Comparison of ENCODE assay signal across 19 mouse cellular contexts in genomic region chr4:132397120-132397519, GRCm38 (mm10). TPM values are rescaled to one million over a fixed set of nuclear protein-coding genes. Genes with fewer than 3 reads are reported as not detected.
DNase-seq lines count a peak whose midpoint lies in the region; ATAC-seq and TF ChIP-seq lines count a peak whose summit lies in the region.
"Had no signal": no experiment of that assay in that cellular context is flagged by ENCODE, and none has a peak within 500 bp of the region (broad histone marks: within the 10 kb centered on the region; RNA-seq: fewer than 3 reads in every experiment).

No protein-coding gene starts in this region.

- WGBS in heart, embryonic 16.5 days, result 51% methylated on average over 3 of the region's 3 CpGs
- 57% methylated on average over 3 of the region's 3 CpGs for whole genome bisulfite sequencing in lung, postnatal 0 days
- 88% methylated on average over 3 of the region's 3 CpGs for WGBS in limb, embryonic 14.5 days

- TF ChIP-seq POLR2A in limb, embryonic 14.5 days (IDR thresholded peaks at IDR 0.05; ENCODE audit: borderline replicate concordance, extremely low read depth, insufficient read depth, insufficient read length), result no peak
- TF ChIP-seq POLR2A in myocyte (IDR thresholded peaks at IDR 0.05; ENCODE audit: insufficient read length, low read depth), result no peak

- no peak for ATAC-seq in heart, embryonic 16.5 days (replicated peaks; ENCODE audit: extremely low read depth, insufficient read depth, low FRiP score)
- no peak for ATAC-seq in lung, postnatal 0 days
- no peak for ATAC-seq in limb, embryonic 14.5 days (ENCODE audit: low FRiP score, low read depth)
- ATAC-seq in cerebellum, adult (ENCODE audit: insufficient number of reproducible peaks, low FRiP score, low TSS enrichment), result no peak
- ATAC-seq: forebrain, embryonic 16.5 days; hindbrain, postnatal 0 days; midbrain, embryonic 15.5 days had no signal

- peak overlapping the region; percentile 56 for H3K4me3 ChIP-seq in heart, embryonic 16.5 days (ENCODE audit: low read length)
- peak overlapping the region; percentile 41; the same call in 1 of the 2 replicates for H3K4me3 ChIP-seq in lung, postnatal 0 days (ENCODE audit: low read depth, low read length)
- no peak overlapping the region for H3K4me3 ChIP-seq in limb, embryonic 14.5 days (replicated peaks; ENCODE audit: low read length)
- H3K4me3 ChIP-seq in myocyte, result peak overlapping the region; percentile 54
- H3K4me3 ChIP-seq: midbrain, embryonic 15.5 days; neural tube, embryonic 12.5 days had no signal

- H3K79me2 ChIP-seq in myocyte (ENCODE audit: control insufficient read depth, insufficient read depth), result peaks cover 88% of the 10 kb centered on the region

- TF ChIP-seq CTCF in lung, postnatal 0 days (IDR thresholded peaks at IDR 0.05), result no peak

- peaks cover 19% of the 10 kb centered on the region for H3K4me1 ChIP-seq in heart, embryonic 16.5 days (ENCODE audit: control insufficient read depth, insufficient read depth, low read length)
- H3K4me1 ChIP-seq in lung, postnatal 0 days (ENCODE audit: insufficient read depth, low read depth, low read length), result 0 out of 2 replicates have a peak, but pooled peaks cover 4% of the 10 kb centered on the region
- H3K4me1 ChIP-seq in limb, embryonic 14.5 days (ENCODE audit: control insufficient read depth, insufficient read depth, low read length), result peaks cover 14% of the 10 kb centered on the region
- H3K4me1 ChIP-seq: midbrain, embryonic 15.5 days had no signal

- H3ac ChIP-seq in myocyte (ENCODE audit: control insufficient read depth, insufficient read length), result no peak overlapping the region

- H3K27ac ChIP-seq in heart, embryonic 16.5 days (ENCODE audit: low read length), result peak overlapping the region; percentile 33; the same call in 1 of the 2 replicates
- peak overlapping the region; percentile 77; the same call in 1 of the 2 replicates for H3K27ac ChIP-seq in lung, postnatal 0 days (ENCODE audit: low read length)
- no peak overlapping the region for H3K27ac ChIP-seq in limb, embryonic 14.5 days (replicated peaks; ENCODE audit: low read depth, low read length)
- H3K27ac ChIP-seq: hindbrain, postnatal 0 days; midbrain, embryonic 15.5 days; neural tube, embryonic 12.5 days had no signal

- peak overlapping the region; percentile 11; the same call in 1 of the 2 replicates for H3K9ac ChIP-seq in heart, embryonic 16.5 days (ENCODE audit: low read length)
- H3K9ac ChIP-seq in lung, postnatal 0 days (replicated peaks; ENCODE audit: low read depth), result no peak overlapping the region
- H3K9ac ChIP-seq in limb, embryonic 14.5 days (ENCODE audit: low read depth, low read length, severe bottlenecking), result no peak overlapping the region
- H3K9ac ChIP-seq: limb, embryonic 15.5 days; midbrain, embryonic 15.5 days; neural tube, embryonic 12.5 days had no signal

- TF ChIP-seq EP300 in lung, postnatal 0 days (IDR thresholded peaks at IDR 0.05), result no peak

- peak overlapping the region; percentile 79 for H3K4me2 ChIP-seq in heart, embryonic 16.5 days (ENCODE audit: low read depth, low read length)
- H3K4me2 ChIP-seq in lung, postnatal 0 days (replicated peaks; ENCODE audit: low read depth, low read length), result peak overlapping the region; percentile 57
- H3K4me2 ChIP-seq in limb, embryonic 14.5 days (replicated peaks; ENCODE audit: low read depth, low read length, severe bottlenecking), result 0 out of 2 replicates have a peak overlapping the region, but pooled peaks have one; percentile 41
- H3K4me2 ChIP-seq in myocyte (ENCODE audit: low read depth), result peak overlapping the region; percentile 78

- no peaks in the 10 kb centered on the region for H3K9me3 ChIP-seq in heart, embryonic 16.5 days (replicated peaks; ENCODE audit: control insufficient read depth, low read length)
- H3K9me3 ChIP-seq in lung, postnatal 0 days (ENCODE audit: low read length), result no peaks in the 10 kb centered on the region
- no peaks in the 10 kb centered on the region for H3K9me3 ChIP-seq in limb, embryonic 14.5 days (ENCODE audit: control insufficient read depth, low read length)
- H3K9me3 ChIP-seq: embryonic facial prominence, embryonic 13.5 days; limb, embryonic 15.5 days; midbrain, embryonic 15.5 days; neural tube, embryonic 12.5 days had no signal

- H3K36me3 ChIP-seq in heart, embryonic 16.5 days (ENCODE audit: control insufficient read depth, insufficient read depth), result no peaks in the 10 kb centered on the region
- no peaks in the 10 kb centered on the region for H3K36me3 ChIP-seq in lung, postnatal 0 days (ENCODE audit: insufficient read depth, low read length)
- H3K36me3 ChIP-seq in limb, embryonic 14.5 days (ENCODE audit: control insufficient read depth, insufficient read depth, low read length), result no peaks in the 10 kb centered on the region
- no peaks in the 10 kb centered on the region for H3K36me3 ChIP-seq in myocyte (ENCODE audit: control insufficient read depth, insufficient read depth)
- H3K36me3 ChIP-seq: embryonic facial prominence, embryonic 13.5 days; limb, embryonic 15.5 days; midbrain, embryonic 15.5 days; neural tube, embryonic 12.5 days had no signal

- DNase-seq in heart, adult 18-20 months, result no peak
- no peak for DNase-seq in lung, postnatal 0 days (ENCODE audit: low spot score)
- DNase-seq in lung, postnatal 36 days, result no peak
- no peak for DNase-seq in limb, embryonic 14.5 days (ENCODE audit: low spot score)
- DNase-seq: adrenal gland, adult 2 months; cerebellum, postnatal 14 days; gastrocnemius, postnatal 36 days; kidney, postnatal 14 days; spleen, adult 18-20 months had no signal

- H3K27me3 ChIP-seq in heart, embryonic 16.5 days (ENCODE audit: control insufficient read depth, insufficient read depth, low read length), result no peaks in the 10 kb centered on the region
- no peaks in the 10 kb centered on the region for H3K27me3 ChIP-seq in lung, postnatal 0 days (replicated peaks; ENCODE audit: insufficient read depth, low read length)
- H3K27me3 ChIP-seq in limb, embryonic 14.5 days (ENCODE audit: control insufficient read depth, insufficient read depth, low read length), result no peaks in the 10 kb centered on the region
- no peaks in the 10 kb centered on the region for H3K27me3 ChIP-seq in myocyte (ENCODE audit: control insufficient read depth, insufficient read depth, insufficient read length)
- H3K27me3 ChIP-seq: CH12.LX; embryonic facial prominence, embryonic 13.5 days; limb, embryonic 15.5 days; midbrain, embryonic 15.5 days; neural tube, embryonic 12.5 days had no signal

TF ChIP-seq in myocyte, 11 proteins besides CTCF, POLR2A, EP300 and RAD21:
- TF ChIP-seq MYOG (IDR thresholded peaks at IDR 0.05; ENCODE audit: control insufficient read depth in 1 of 3, insufficient read depth in 1 of 3, insufficient read length in 2 of 3, low read depth in 2 of 3) (no peak), TCF3 (IDR thresholded peaks at IDR 0.05; ENCODE audit: insufficient read length, low read depth) (no peak), TCF12 (IDR thresholded peaks at IDR 0.05; ENCODE audit: insufficient read depth, poor library complexity, severe bottlenecking) (no peak), SRF (IDR thresholded peaks at IDR 0.05; ENCODE audit: control insufficient read depth, insufficient read length, low read depth) (no peak), USF1 (IDR thresholded peaks at IDR 0.05; ENCODE audit: low read depth) (no peak), CEBPB (IDR thresholded peaks at IDR 0.05; ENCODE audit: insufficient read depth, poor library complexity, severe bottlenecking) (no peak), E2F4 (IDR thresholded peaks at IDR 0.05; ENCODE audit: insufficient read depth) (no peak), MAX (IDR thresholded peaks at IDR 0.05; ENCODE audit: low read depth) (no peak), POLR2AphosphoS2 (IDR thresholded peaks at IDR 0.05; ENCODE audit: insufficient read length, low read depth) (no peak), MYOD1 (IDR thresholded peaks at IDR 0.05; ENCODE audit: control insufficient read depth in 1 of 3, insufficient read length in 2 of 3, low read depth in 2 of 3) (no peak), REST (IDR thresholded peaks at IDR 0.05; ENCODE audit: insufficient read depth, insufficient read length) (no peak)

RNA-seq across cellular contexts. Expression of gene Phactr4, which starts 25.2 kb away (rescaled TPM):
- polyA plus RNA-seq in heart, embryonic 16.5 days (2015; fragmentation: Nextera tagmentation; extraction: Ambion mirVana), result 15.8 and 16.5 TPM in 2 replicates
- 10 to 100 TPM; 17.6 to 20.1 TPM for total RNA-seq in heart, adult 18-20 months (2021)
- 13.4 and 15.3 TPM in 2 replicates for polyA plus RNA-seq in lung, postnatal 0 days (2015; fragmentation: Nextera tagmentation; extraction: Ambion mirVana)
- 26.9 and 28.5 TPM in 2 replicates for polyA plus RNA-seq in limb, embryonic 14.5 days (2012; rRNA removed)
- polyA plus RNA-seq in limb, embryonic 14.5 days (2014; fragmentation: Nextera tagmentation; extraction: Ambion mirVana), result 23.6 and 25.9 TPM in 2 replicates
- polyA plus RNA-seq in myocyte (2012; fragmentation: generic; extraction: Trizol), result 15.8 TPM

RNA-seq across cellular contexts. Expression of gene Rcc1, which starts 43.7 kb away (rescaled TPM):
- polyA plus RNA-seq in heart, embryonic 16.5 days (2015; fragmentation: Nextera tagmentation; extraction: Ambion mirVana), result 41.7 and 44.4 TPM in 2 replicates
- total RNA-seq in heart, adult 18-20 months (2021), result 1 to 10 TPM; 6.4 to 7.5 TPM
- polyA plus RNA-seq in lung, postnatal 0 days (2015; fragmentation: Nextera tagmentation; extraction: Ambion mirVana), result 14.3 and 14.7 TPM in 2 replicates
- 38.7 and 39.4 TPM in 2 replicates for polyA plus RNA-seq in limb, embryonic 14.5 days (2012; rRNA removed)
- 41.3 and 42.0 TPM in 2 replicates for polyA plus RNA-seq in limb, embryonic 14.5 days (2014; fragmentation: Nextera tagmentation; extraction: Ambion mirVana)
- 33.2 TPM for polyA plus RNA-seq in myocyte (2012; fragmentation: generic; extraction: Trizol)
